Comparison of ENCODE assay signal across 17 mouse cellular contexts in the genomic region with DNA sequence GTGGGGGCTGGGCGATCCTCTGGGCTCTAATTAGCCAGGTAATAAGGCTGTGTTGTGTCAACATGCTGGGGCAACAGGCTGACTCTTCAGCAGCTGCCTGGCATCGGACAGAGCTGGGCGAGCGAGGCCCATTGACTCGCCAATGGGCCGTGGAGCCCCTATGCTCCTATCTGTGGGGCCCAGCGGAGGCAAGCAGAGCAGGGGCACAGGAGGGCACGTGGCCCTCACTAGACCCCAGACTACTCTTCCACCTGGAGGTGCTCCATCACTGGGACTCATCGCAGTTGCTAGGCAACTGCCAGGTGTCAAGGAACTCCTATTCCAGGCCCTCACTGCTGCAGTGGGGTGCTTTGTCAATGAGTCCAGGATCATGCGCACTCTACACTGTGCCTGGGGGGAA.
DNase-seq lines count a peak whose midpoint lies in the region; ATAC-seq and TF ChIP-seq lines count a peak whose summit lies in the region.
"Had no signal": no experiment of that assay in that cellular context is flagged by ENCODE, and none has a peak within 500 bp of the region (broad histone marks: within the 10 kb centered on the region; RNA-seq: fewer than 3 reads in every experiment).

No protein-coding gene starts in this region.

- peaks cover 16% of the 10 kb centered on the region for H3K27me3 ChIP-seq in kidney, embryonic 16.5 days (ENCODE audit: insufficient read depth, low read length)
- H3K27me3 ChIP-seq in kidney, adult 2 months (replicated peaks; ENCODE audit: control insufficient read depth, insufficient read depth, low read length) = no peaks in the 10 kb centered on the region
- no peaks in the 10 kb centered on the region for H3K27me3 ChIP-seq in forebrain, embryonic 14.5 days (replicated peaks; ENCODE audit: control insufficient read depth, insufficient read depth, low read length)
- H3K27me3 ChIP-seq in hindbrain, embryonic 16.5 days (replicated peaks; ENCODE audit: control insufficient read depth, insufficient read depth, low read length) = peaks cover 2% of the 10 kb centered on the region; the same call in 1 of the 2 replicates
- H3K27me3 ChIP-seq in neural tube, embryonic 13.5 days = peaks cover 3% of the 10 kb centered on the region; the same call in 1 of the 2 replicates
- no peaks in the 10 kb centered on the region for H3K27me3 ChIP-seq in stomach, postnatal 0 days (ENCODE audit: control insufficient read depth, insufficient read depth, low read length)
- H3K27me3 ChIP-seq: limb, embryonic 13.5 days; stomach, embryonic 15.5 days had no signal

- no peaks in the 10 kb centered on the region for H3K36me3 ChIP-seq in kidney, embryonic 16.5 days (ENCODE audit: insufficient read depth, low read length)
- H3K36me3 ChIP-seq in kidney, adult 2 months (ENCODE audit: control insufficient read depth, insufficient read depth, low read length) = no peaks in the 10 kb centered on the region
- H3K36me3 ChIP-seq in forebrain, embryonic 14.5 days (ENCODE audit: control insufficient read depth, insufficient read depth, low read length) = no peaks in the 10 kb centered on the region
- no peaks in the 10 kb centered on the region for H3K36me3 ChIP-seq in hindbrain, embryonic 16.5 days (ENCODE audit: control insufficient read depth, insufficient read depth, low read length)
- H3K36me3 ChIP-seq in neural tube, embryonic 13.5 days = no peaks in the 10 kb centered on the region
- H3K36me3 ChIP-seq in stomach, postnatal 0 days (ENCODE audit: control insufficient read depth, insufficient read depth, low read length) = no peaks in the 10 kb centered on the region
- H3K36me3 ChIP-seq: limb, embryonic 13.5 days; stomach, embryonic 15.5 days had no signal

- peaks cover 19% of the 10 kb centered on the region for H3K4me1 ChIP-seq in kidney, embryonic 16.5 days (ENCODE audit: insufficient read depth, low read length)
- peaks cover 3% of the 10 kb centered on the region; the same call in 1 of the 2 replicates for H3K4me1 ChIP-seq in kidney, adult 2 months (ENCODE audit: control insufficient read depth, insufficient read depth, low read length)
- peaks cover 7% of the 10 kb centered on the region; the same call in 1 of the 2 replicates for H3K4me1 ChIP-seq in forebrain, embryonic 14.5 days (ENCODE audit: control insufficient read depth, insufficient read depth, low read length)
- H3K4me1 ChIP-seq in hindbrain, embryonic 16.5 days (ENCODE audit: control insufficient read depth, insufficient read depth, low read depth, low read length) = peaks cover 9% of the 10 kb centered on the region
- peaks cover 14% of the 10 kb centered on the region for H3K4me1 ChIP-seq in neural tube, embryonic 13.5 days (replicated peaks)
- H3K4me1 ChIP-seq in lung, adult 2 months (ENCODE audit: control insufficient read depth, insufficient read depth, low read length) = no peaks in the 10 kb centered on the region
- no peaks in the 10 kb centered on the region for H3K4me1 ChIP-seq in stomach, postnatal 0 days (replicated peaks; ENCODE audit: control insufficient read depth, insufficient read depth)
- H3K4me1 ChIP-seq: stomach, embryonic 15.5 days had no signal

- ATAC-seq in kidney, embryonic 16.5 days (ENCODE audit: low FRiP score, low TSS enrichment) = peak; percentile 92
- ATAC-seq in forebrain, embryonic 14.5 days = peak; percentile 23; the same call in 1 of the 2 replicates
- peak; percentile 83 for ATAC-seq in hindbrain, embryonic 16.5 days
- ATAC-seq in neural tube, embryonic 13.5 days (ENCODE audit: low read depth) = peak; percentile 70
- ATAC-seq in stomach, postnatal 0 days (ENCODE audit: low FRiP score, low TSS enrichment) = no peak
- ATAC-seq: liver, postnatal 0 days had no signal

- H3K9me3 ChIP-seq in kidney, embryonic 16.5 days (ENCODE audit: low read length) = no peaks in the 10 kb centered on the region; the same call in 1 of the 2 replicates
- no peaks in the 10 kb centered on the region for H3K9me3 ChIP-seq in forebrain, embryonic 14.5 days (replicated peaks; ENCODE audit: control insufficient read depth, low read length)
- H3K9me3 ChIP-seq in hindbrain, embryonic 16.5 days (ENCODE audit: control insufficient read depth, low read length) = 0 out of 2 replicates have a peak, but pooled peaks cover 2% of the 10 kb centered on the region
- no peaks in the 10 kb centered on the region for H3K9me3 ChIP-seq in neural tube, embryonic 13.5 days
- H3K9me3 ChIP-seq in stomach, postnatal 0 days (ENCODE audit: control insufficient read depth, low read length) = no peaks in the 10 kb centered on the region
- H3K9me3 ChIP-seq: limb, embryonic 13.5 days; stomach, embryonic 15.5 days had no signal

- TF ChIP-seq CTCF in kidney, adult 2 months (conservative IDR thresholded peaks at IDR 0.05; ENCODE audit: insufficient read depth, insufficient read length, low read depth, low read length) = no peak
- TF ChIP-seq CTCF in lung, adult 2 months (IDR thresholded peaks at IDR 0.05; ENCODE audit: insufficient read depth, low read length) = no peak
- no peak for TF ChIP-seq CTCF in stomach, postnatal 0 days (IDR thresholded peaks at IDR 0.05; ENCODE audit: low read depth)

- TF ChIP-seq POLR2A in kidney, adult 2 months (IDR thresholded peaks at IDR 0.05; ENCODE audit: low read depth, low read length) = no peak
- TF ChIP-seq POLR2A in lung, adult 2 months (IDR thresholded peaks at IDR 0.05; ENCODE audit: borderline replicate concordance, extremely low read depth, low read depth, low read length) = no peak

- no peak overlapping the region for H3K4me2 ChIP-seq in kidney, embryonic 16.5 days (replicated peaks; ENCODE audit: low read depth, low read length)
- no peak overlapping the region for H3K4me2 ChIP-seq in forebrain, embryonic 14.5 days (ENCODE audit: low read length)
- no peak overlapping the region for H3K4me2 ChIP-seq in hindbrain, embryonic 16.5 days (ENCODE audit: low read length)
- no peak overlapping the region for H3K4me2 ChIP-seq in neural tube, embryonic 13.5 days
- no peak overlapping the region for H3K4me2 ChIP-seq in stomach, postnatal 0 days (replicated peaks; ENCODE audit: low read depth)
- H3K4me2 ChIP-seq: limb, embryonic 13.5 days; stomach, embryonic 15.5 days had no signal

- no peak overlapping the region for H3K9ac ChIP-seq in kidney, embryonic 16.5 days (replicated peaks; ENCODE audit: low read length)
- H3K9ac ChIP-seq in forebrain, embryonic 14.5 days (ENCODE audit: low read length) = no peak overlapping the region
- H3K9ac ChIP-seq in hindbrain, embryonic 16.5 days (ENCODE audit: low read depth, low read length) = no peak overlapping the region
- no peak overlapping the region for H3K9ac ChIP-seq in neural tube, embryonic 13.5 days
- no peak overlapping the region for H3K9ac ChIP-seq in stomach, postnatal 0 days (ENCODE audit: low read length)
- H3K9ac ChIP-seq: limb, embryonic 13.5 days; liver, postnatal 0 days; stomach, embryonic 15.5 days had no signal

- intact Hi-C loops in gastrocnemius, postnatal 14 days (cut with DNase I; ENCODE audit: low total_unique reads) = no loop called here

- H3K4me3 ChIP-seq in kidney, embryonic 16.5 days (ENCODE audit: low read length) = no peak overlapping the region
- no peak overlapping the region for H3K4me3 ChIP-seq in kidney, adult 2 months (ENCODE audit: insufficient read depth, low read depth, low read length)
- no peak overlapping the region for H3K4me3 ChIP-seq in forebrain, embryonic 14.5 days (ENCODE audit: low read depth, low read length)
- no peak overlapping the region for H3K4me3 ChIP-seq in hindbrain, embryonic 16.5 days (ENCODE audit: low read length)
- H3K4me3 ChIP-seq in neural tube, embryonic 13.5 days = no peak overlapping the region
- H3K4me3 ChIP-seq in lung, adult 2 months (replicated peaks; ENCODE audit: extremely low read depth, low read depth, low read length) = no peak overlapping the region
- no peak overlapping the region for H3K4me3 ChIP-seq in stomach, postnatal 0 days (ENCODE audit: low read depth, low read length)
- H3K4me3 ChIP-seq: limb, embryonic 13.5 days; stomach, embryonic 15.5 days had no signal

- WGBS in kidney, embryonic 16.5 days = 42% methylated on average over 10 of the region's 10 CpGs
- 73% methylated on average over 10 of the region's 10 CpGs for WGBS in kidney, adult 2 months
- 66% methylated on average over 10 of the region's 10 CpGs for WGBS in forebrain, embryonic 14.5 days
- WGBS in hindbrain, embryonic 16.5 days = 75% methylated on average over 10 of the region's 10 CpGs
- WGBS in neural tube, embryonic 13.5 days = 68% methylated on average over 10 of the region's 10 CpGs
- 77% methylated on average over 10 of the region's 10 CpGs for WGBS in lung, adult 2 months
- WGBS in stomach, postnatal 0 days = 62% methylated on average over 10 of the region's 10 CpGs

- no peak for DNase-seq in kidney, adult 2 months
- DNase-seq in forebrain, embryonic 14.5 days (ENCODE audit: low spot score) = peak; percentile 31
- DNase-seq in lung, adult 2 months = no peak
- no peak for DNase-seq in stomach, postnatal 0 days (ENCODE audit: low spot score)
- DNase-seq in gastrocnemius, postnatal 14 days = no peak
- DNase-seq: adrenal gland, adult 8-10 months; B cell, adult 2 months; cerebellum, postnatal 14 days; kidney, adult 18-20 months; liver, postnatal 0 days; lung, postnatal 4 days; right cerebral cortex, postnatal 4 days had no signal

- no peak for TF ChIP-seq EP300 in stomach, postnatal 0 days (optimal IDR thresholded peaks at IDR 0.05)

- H3K27ac ChIP-seq in kidney, embryonic 16.5 days (ENCODE audit: low read length) = no peak overlapping the region
- H3K27ac ChIP-seq in kidney, adult 2 months (ENCODE audit: insufficient read depth, low read depth, low read length) = no peak overlapping the region
- H3K27ac ChIP-seq in forebrain, embryonic 14.5 days (ENCODE audit: low read depth, low read length) = no peak overlapping the region
- no peak overlapping the region for H3K27ac ChIP-seq in hindbrain, embryonic 16.5 days (ENCODE audit: low read depth, low read length)
- H3K27ac ChIP-seq in neural tube, embryonic 13.5 days (replicated peaks) = no peak overlapping the region
- no peak overlapping the region for H3K27ac ChIP-seq in stomach, postnatal 0 days (replicated peaks)
- H3K27ac ChIP-seq: limb, embryonic 13.5 days; stomach, embryonic 15.5 days had no signal
